Mouse (Mus musculus): ENCODE measurements around the gene Gramd4. TPM values are rescaled to one million over a fixed set of nuclear protein-coding genes. Genes with fewer than 3 reads are reported as not detected.
A peak's percentile ranks its signal among the peaks of the same experiment; 100 is the strongest.

Gene Gramd4
- total RNA-seq, 2 experiments from 2014 or later = 30.4 to 34.7 TPM

GRCm38 (mm10) chr15:86104401-86105344 lies 47.2 kb downstream of the Gramd4 start:
- intact Hi-C loops (cut with DNase I) = no loop called here
- DNase-seq (ENCODE audit: low spot score) = no peak

GRCm38 (mm10) chr15:86105345-86105697 lies 47.8 kb downstream of the Gramd4 start:
- intact Hi-C loops (cut with DNase I) = no loop called here
- DNase-seq (ENCODE audit: low spot score) = no peak

- no peak for DNase-seq (ENCODE audit: low spot score)
- intact Hi-C loops (cut with DNase I) = no loop called here
These were observed 48.3 kb downstream of the Gramd4 start for GRCm38 (mm10) chr15:86105751-86106150.

GRCm38 (mm10) chr15:86107831-86108471 lies 50.5 kb downstream of the Gramd4 start:
- intact Hi-C loops (cut with DNase I) = no loop called here
- no peak for DNase-seq (ENCODE audit: low spot score)

GRCm38 (mm10) chr15:86109245-86109644 lies 51.8 kb downstream of the Gramd4 start:
- DNase-seq (ENCODE audit: low spot score) = no peak
- intact Hi-C loops (cut with DNase I) = no loop called here

- intact Hi-C loops (cut with DNase I) = no loop called here
These were observed 52.2 kb downstream of the Gramd4 start for GRCm38 (mm10) chr15:86109650-86110211.

GRCm38 (mm10) chr15:86110361-86111103 lies 53.0 kb downstream of the Gramd4 start:
- intact Hi-C loops (cut with DNase I) = no loop called here
- DNase-seq (ENCODE audit: low spot score) = no peak

More at GRCm38 (mm10) chr15:86109650-86110211, 52.2 kb downstream of the Gramd4 start:
- DNase-seq (ENCODE audit: low spot score) = no peak

GRCm38 (mm10) chr15:86112707-86113341 lies 55.3 kb downstream of the Gramd4 start:
- intact Hi-C loops (cut with DNase I) = loop anchor here (2.0 kb wide), 1 partner anchor 22 kb away; no protein-coding TSS in a partner anchor
- no peak for DNase-seq (ENCODE audit: low spot score)

GRCm38 (mm10) chr15:86113342-86113710 lies 55.8 kb downstream of the Gramd4 start:
- DNase-seq (ENCODE audit: low spot score) = no peak
- intact Hi-C loops (cut with DNase I) = loop anchor here (2.0 kb wide), 1 partner anchor 23 kb away; no protein-coding TSS in a partner anchor

- intact Hi-C loops (cut with DNase I) = no loop called here
- no peak for DNase-seq (ENCODE audit: low spot score)
These were observed 58.9 kb downstream of the Gramd4 start for GRCm38 (mm10) chr15:86116421-86116820.

GRCm38 (mm10) chr15:86117115-86118100 lies 59.9 kb downstream of the Gramd4 start:
- intact Hi-C loops (cut with DNase I) = no loop called here
- DNase-seq (ENCODE audit: low spot score) = no peak

- DNase-seq (ENCODE audit: low spot score) = no peak
- intact Hi-C loops (cut with DNase I) = no loop called here
These were observed 61.7 kb downstream of the Gramd4 start for GRCm38 (mm10) chr15:86119186-86119585.

GRCm38 (mm10) chr15:86122261-86122949 lies 64.9 kb downstream of the Gramd4 start:
- intact Hi-C loops (cut with DNase I) = loop anchor here (2.0 kb wide), 1 partner anchor 32 kb away; no protein-coding TSS in a partner anchor
- peak; percentile 64 for DNase-seq (ENCODE audit: low spot score)

- intact Hi-C loops (cut with DNase I) = loop anchor here (2.0 kb wide), 1 partner anchor 33 kb away; no protein-coding TSS in a partner anchor
- no peak for DNase-seq (ENCODE audit: low spot score)
These were observed 65.9 kb downstream of the Gramd4 start for GRCm38 (mm10) chr15:86123409-86123808.

- intact Hi-C loops (cut with DNase I) = loop anchor here (1.0 kb wide), 1 partner anchor 70 kb away; no protein-coding TSS in a partner anchor
- no peak for DNase-seq (ENCODE audit: low spot score)
These were observed 66.9 kb downstream of the Gramd4 start for GRCm38 (mm10) chr15:86124359-86124758.

GRCm38 (mm10) chr15:86129036-86129435 lies 71.5 kb downstream of the Gramd4 start:
- intact Hi-C loops (cut with DNase I) = no loop called here
- DNase-seq (ENCODE audit: low spot score) = no peak

GRCm38 (mm10) chr15:86130657-86131056 lies 73.2 kb downstream of the Gramd4 start:
- intact Hi-C loops (cut with DNase I) = loop anchor here (10.0 kb wide), 1 partner anchor 416 kb away; no protein-coding TSS in a partner anchor
- no peak for DNase-seq (ENCODE audit: low spot score)

All from heart, postnatal 25 days (tissue).